Mouse (Mus musculus): Measurements from ENCODE around the gene Ppp2r5b. TPM values are rescaled to one million over a fixed set of nuclear protein-coding genes. Genes with fewer than 3 reads are reported as not detected.

Ppp2r5b gene
- total and polyA plus RNA-seq, 3 experiments = 2.8 to 9.8 (median 3.4) TPM

DNA sequence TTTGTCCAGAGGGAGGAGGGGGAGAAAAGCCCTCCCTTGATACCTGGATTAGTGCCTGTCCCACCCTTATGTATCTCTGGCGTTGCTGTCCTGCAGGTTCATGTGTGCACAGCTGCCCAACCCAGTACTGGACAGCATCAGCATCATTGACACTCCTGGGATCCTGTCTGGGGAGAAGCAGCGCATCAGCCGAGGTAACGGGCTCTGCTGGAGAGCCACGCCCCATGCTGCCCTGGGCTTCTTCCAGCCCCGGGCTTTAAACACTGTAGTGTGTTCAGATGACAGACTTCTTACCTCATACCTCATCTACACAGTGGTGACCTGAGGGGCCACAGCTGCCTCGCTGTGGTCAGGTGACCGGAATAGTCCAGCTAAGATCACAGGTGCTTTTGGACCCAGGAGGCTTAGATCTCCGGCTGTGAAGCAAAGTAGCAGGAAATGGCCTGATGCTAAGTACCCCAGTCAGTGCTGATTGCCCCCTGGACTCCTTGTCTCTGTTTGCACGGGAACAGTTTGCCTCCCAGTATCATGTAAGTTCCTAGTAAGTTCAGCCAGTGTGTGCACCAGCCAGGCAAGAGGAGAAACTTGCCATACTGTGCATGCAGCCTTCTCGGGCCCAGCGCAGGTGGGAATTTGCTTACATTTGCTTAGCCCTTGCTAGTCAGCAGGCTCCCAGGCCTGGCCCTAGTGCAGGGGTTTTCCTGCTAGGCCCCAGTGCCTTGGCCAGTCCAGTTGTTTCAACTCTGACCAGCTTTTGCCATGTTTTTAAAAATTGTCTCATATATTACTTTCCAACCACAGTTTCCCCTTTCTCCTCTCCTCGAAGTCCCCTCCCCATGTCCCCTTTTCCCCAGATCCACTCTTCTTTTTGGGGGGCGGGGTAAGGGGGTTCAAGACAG, 45.7 kb upstream of the Ppp2r5b start (continued):
- TF ChIP-seq MAZ (IDR thresholded peaks at IDR 0.05; ENCODE audit: low read depth, low read length) = peak; percentile 92
- TF ChIP-seq GABPA (IDR thresholded peaks at IDR 0.05; ENCODE audit: insufficient replicate concordance, low read depth, low read length) = no peak
- peak; percentile 59; the same call in 1 of the 2 replicates for TF ChIP-seq MAX (IDR thresholded peaks at IDR 0.05; ENCODE audit: low read length)
- peak; percentile 92 for TF ChIP-seq EP300 (IDR thresholded peaks at IDR 0.05; ENCODE audit: low read length)
- peak; percentile 87; the same call in 1 of the 2 replicates for TF ChIP-seq MXI1 (IDR thresholded peaks at IDR 0.05; ENCODE audit: low read depth, low read length)
- 0 out of 2 replicates have a peak, but pooled peaks have one; percentile 48 for TF ChIP-seq ELF1 (IDR thresholded peaks at IDR 0.05; ENCODE audit: low read depth, low read length)
- 0 out of 2 replicates have a peak, but pooled peaks have one; percentile 18 for TF ChIP-seq KAT2A (IDR thresholded peaks at IDR 0.05; ENCODE audit: insufficient replicate concordance, low read length)

DNA sequence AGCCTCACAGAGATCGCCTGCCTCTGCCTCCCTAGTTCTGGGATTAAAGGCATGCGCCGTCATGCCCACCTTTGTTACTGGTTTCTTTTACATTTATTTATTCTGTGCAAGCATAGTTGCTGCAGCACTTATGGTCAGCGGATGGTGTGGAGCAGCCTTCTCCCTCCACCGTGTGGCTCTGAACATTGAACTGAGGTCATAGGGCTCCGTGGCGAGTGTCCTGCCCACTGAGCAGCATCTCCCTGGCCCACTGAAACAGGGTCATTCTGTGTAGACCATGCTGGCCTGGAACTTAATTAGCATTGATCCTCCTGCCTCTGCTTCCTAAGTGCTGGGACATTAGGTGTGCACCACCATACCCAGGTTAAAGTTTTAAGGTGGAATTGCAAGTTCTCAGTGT, 44.9 kb upstream of the Ppp2r5b start:
- peaks cover 76% of the 10 kb centered on the region for H3K79me2 ChIP-seq (replicated peaks; ENCODE audit: control insufficient read depth, extremely low read depth, insufficient read depth, poor library complexity, severe bottlenecking)
- dilution Hi-C loops (cut with MboI; ENCODE audit: extremely low pct_ligation_motif_present, extremely low pct_unique_long_range_greater_than_20kb, low sequenced_read_pairs) = no loop called here
- TF ChIP-seq SIN3A (IDR thresholded peaks at IDR 0.05; ENCODE audit: low read length) (no peak), BHLHE40 (IDR thresholded peaks at IDR 0.05; ENCODE audit: low read depth, low read length) (no peak), POLR2A (IDR thresholded peaks at IDR 0.05; ENCODE audit: low read depth, low read length) (no peak), MXI1 (IDR thresholded peaks at IDR 0.05; ENCODE audit: low read depth, low read length) (no peak), USF1 (IDR thresholded peaks at IDR 0.05; ENCODE audit: low read depth, low read length) (no peak), JUN (IDR thresholded peaks at IDR 0.05; ENCODE audit: insufficient read depth, low read depth, low read length) (no peak), CTCF (conservative IDR thresholded peaks at IDR 0.05 in 1 of 2, IDR thresholded peaks at IDR 0.05 in 1 of 2; ENCODE audit: low read depth in 2 of 2, low read length in 2 of 2) (no peak), ZKSCAN1 (IDR thresholded peaks at IDR 0.05; ENCODE audit: borderline replicate concordance, low read depth, low read length) (no peak), JUND (conservative IDR thresholded peaks at IDR 0.05; ENCODE audit: low read depth, low read length) (no peak), IRF4 (IDR thresholded peaks at IDR 0.05; ENCODE audit: low read depth, low read length) (no peak), MAX (IDR thresholded peaks at IDR 0.05; ENCODE audit: low read length) (no peak), MAZ (IDR thresholded peaks at IDR 0.05; ENCODE audit: low read depth, low read length) (no peak), KAT2A (IDR thresholded peaks at IDR 0.05; ENCODE audit: insufficient replicate concordance, low read length) (no peak), SMC3 (IDR thresholded peaks at IDR 0.05; ENCODE audit: low read depth, low read length) (no peak), MYC (IDR thresholded peaks at IDR 0.05; ENCODE audit: low read depth, low read length) (no peak), RCOR1 (conservative IDR thresholded peaks at IDR 0.05; ENCODE audit: low read depth, low read length) (no peak), MEF2A (IDR thresholded peaks at IDR 0.05; ENCODE audit: borderline replicate concordance, low read depth, low read length) (no peak), UBTF (IDR thresholded peaks at IDR 0.05; ENCODE audit: low read depth, low read length) (no peak)
- no peaks in the 10 kb centered on the region for H3K27me3 ChIP-seq (replicated peaks)
- H3K27ac ChIP-seq (ENCODE audit: insufficient read depth, low read depth) = peak overlapping the region; percentile 99
- peak overlapping the region; percentile 69 for H3K4me2 ChIP-seq (ENCODE audit: insufficient read depth, low read depth, poor library complexity, severe bottlenecking)
- in situ Hi-C loops (cut with MboI; ENCODE audit: low pct_ligation_motif_present, low pct_unique_long_range_greater_than_20kb, low sequenced_read_pairs) = no loop called here
- no peak for DNase-seq (ENCODE audit: extremely low read depth)
- H3K9ac ChIP-seq (ENCODE audit: insufficient read depth, low read depth) = peak overlapping the region; percentile 92
- no peaks in the 10 kb centered on the region for H3K9me3 ChIP-seq (replicated peaks; ENCODE audit: low read length)
- H3K36me3 ChIP-seq (replicated peaks in 1 of 2; ENCODE audit: control insufficient read depth in 1 of 2, insufficient read depth in 1 of 2, low read length in 1 of 2) = peaks cover 68 to 71% of the 10 kb centered on the region in 2 experiments
- peaks cover 25 to 56% of the 10 kb centered on the region in 2 experiments for H3K4me1 ChIP-seq (ENCODE audit: control insufficient read depth in 1 of 2, insufficient read depth in 2 of 2)
- H3K4me3 ChIP-seq (replicated peaks in 1 of 3; ENCODE audit: low read depth in 2 of 3, low read length in 2 of 3, poor library complexity in 1 of 3) = peak overlapping the region; percentile 70 to 99 (median 99)
